Mouse (Mus musculus) MEL (cell line): ENCODE data around the gene Rnf215. TPM values are rescaled to one million over a fixed set of nuclear protein-coding genes. Genes with fewer than 3 reads are reported as not detected.

Source experiments
- DNase-seq: peaks from one replicate; pipeline ENCODE4 v3.0.0; 2011; ENCODE audit warnings: low read depth, low spot score
- H3K27ac ChIP-seq: 2 replicates; pipeline ENCODE4 v1.5.1; 2012; ENCODE audit warnings: low read depth, mild to moderate bottlenecking, control low read depth, low read length, moderate library complexity; ENCODE audit not compliant: control insufficient read depth
- H3K27me3 ChIP-seq, 2 experiments: fragments of 150-350 bp in 1 of 2; sonication (generic) in 1 of 2; 2 replicates each; pipeline ENCODE4 v1.6.1; 2012; ENCODE audit warnings: low read length in 2 of 2, mild to moderate bottlenecking in 2 of 2, improper control_type of control experiment in 1 of 2, moderate library complexity in 1 of 2; ENCODE audit not compliant: insufficient read depth in 2 of 2, control insufficient read depth in 1 of 2
- H3K36me3 ChIP-seq, 2 experiments: 2 replicates each; pipeline ENCODE4 v1.6.1; 2012 to 2014; ENCODE audit warnings: low read length in 2 of 2, improper control_type of control experiment in 1 of 2, inconsistent platforms in 1 of 2, mild to moderate bottlenecking in 1 of 2; ENCODE audit not compliant: insufficient read depth in 2 of 2, control insufficient read depth in 1 of 2
- H3K4me1 ChIP-seq, 2 experiments: fragments of 150-350 bp in 1 of 2; sonication (generic) in 1 of 2; 2 replicates each; pipeline ENCODE4 v1.6.1; 2012; ENCODE audit warnings: low read length in 2 of 2, improper control_type of control experiment in 1 of 2, mild to moderate bottlenecking in 1 of 2; ENCODE audit not compliant: insufficient read depth in 2 of 2, control insufficient read depth in 1 of 2
- H3K4me3 ChIP-seq, 2 experiments: fragments of 150-350 bp in 1 of 2; sonication (generic) in 1 of 2; 2 replicates each; pipeline ENCODE4 v1.5.1; 2012; ENCODE audit warnings: low read depth in 2 of 2, low read length in 2 of 2, mild to moderate bottlenecking in 2 of 2, moderate library complexity in 2 of 2, control low read depth in 1 of 2, improper control_type of control experiment in 1 of 2; ENCODE audit not compliant: control insufficient read depth in 1 of 2, insufficient read depth in 1 of 2
- H3K79me2 ChIP-seq: 2 replicates; pipeline ENCODE4 v1.6.1; 2012; ENCODE audit warnings: mild to moderate bottlenecking, low read length, moderate library complexity; ENCODE audit not compliant: control insufficient read depth, poor library complexity, insufficient read depth
- H3K9ac ChIP-seq: 2 replicates; pipeline ENCODE4 v1.6.1; 2012; ENCODE audit warnings: low read depth, mild to moderate bottlenecking, control low read depth, low read length, moderate library complexity; ENCODE audit not compliant: control insufficient read depth, poor library complexity, severe bottlenecking
- H3K9me3 ChIP-seq: fragments of 150-350 bp; sonication (generic); replicated peaks from 2 replicates; pipeline ENCODE4 v1.6.1; 2012; ENCODE audit warnings: mild to moderate bottlenecking, low read length, improper control_type of control experiment, moderate library complexity; ENCODE audit not compliant: insufficient read depth
- BHLHE40 ChIP-seq: IDR thresholded peaks from 2 replicates; pipeline ENCODE4 v1.6.1; 2012; ENCODE audit warnings: low read depth, mild to moderate bottlenecking, inconsistent platforms, low read length, improper control_type of control experiment, borderline replicate concordance
- E2F4 ChIP-seq: IDR thresholded peaks from 2 replicates; pipeline ENCODE4 v1.6.1; 2011; ENCODE audit warnings: low read depth, low read length, improper control_type of control experiment, borderline replicate concordance
- ELF1 ChIP-seq: IDR thresholded peaks from 2 replicates; pipeline ENCODE4 v1.6.1; 2014; ENCODE audit warnings: low read depth, mild to moderate bottlenecking, inconsistent platforms, low read length, improper control_type of control experiment, moderate library complexity
- EP300 ChIP-seq, 2 experiments: IDR thresholded peaks; 2 replicates each; pipeline ENCODE4 v1.6.1; 2011; ENCODE audit warnings: improper control_type of control experiment in 2 of 2, low read length in 2 of 2, low read depth in 1 of 2, mild to moderate bottlenecking in 1 of 2
- GATA1 ChIP-seq: IDR thresholded peaks from 2 replicates; pipeline ENCODE4 v1.6.1; 2011; ENCODE audit warnings: low read depth, low read length, improper control_type of control experiment
- HCFC1 ChIP-seq: IDR thresholded peaks from 2 replicates; pipeline ENCODE4 v1.6.1; 2012; ENCODE audit warnings: low read depth, mild to moderate bottlenecking, inconsistent platforms, low read length, improper control_type of control experiment, moderate library complexity
- JUND ChIP-seq: IDR thresholded peaks from 2 replicates; pipeline ENCODE4 v1.6.1; 2011; ENCODE audit warnings: low read depth, mild to moderate bottlenecking, improper control_type of control experiment, low read length
- KAT2A ChIP-seq: conservative IDR thresholded peaks from 2 replicates; pipeline ENCODE4 v1.6.1; 2012; ENCODE audit warnings: low read depth, low read length, improper control_type of control experiment, inconsistent platforms
- MAFK ChIP-seq: IDR thresholded peaks from 2 replicates; pipeline ENCODE4 v1.6.1; 2011; ENCODE audit warnings: low read depth, mild to moderate bottlenecking, low read length, improper control_type of control experiment, borderline replicate concordance
- MAX ChIP-seq: IDR thresholded peaks from 2 replicates; pipeline ENCODE4 v1.6.1; 2011; ENCODE audit warnings: low read length, improper control_type of control experiment
- MAZ ChIP-seq: IDR thresholded peaks from 2 replicates; pipeline ENCODE4 v1.6.1; 2012; ENCODE audit warnings: low read depth, mild to moderate bottlenecking, inconsistent platforms, low read length, improper control_type of control experiment
- MXI1 ChIP-seq: IDR thresholded peaks from 2 replicates; pipeline ENCODE4 v1.6.1; 2011; ENCODE audit warnings: mild to moderate bottlenecking, low read depth, low read length, improper control_type of control experiment
- MYB ChIP-seq: IDR thresholded peaks from 2 replicates; pipeline ENCODE4 v1.6.1; 2011; ENCODE audit warnings: mild to moderate bottlenecking, low read depth, low read length, improper control_type of control experiment
- MYC ChIP-seq: IDR thresholded peaks from 2 replicates; pipeline ENCODE4 v1.6.1; 2011; ENCODE audit warnings: low read depth, mild to moderate bottlenecking, low read length, improper control_type of control experiment, moderate library complexity
- NELFE ChIP-seq: IDR thresholded peaks from 2 replicates; pipeline ENCODE4 v1.6.1; 2011; ENCODE audit warnings: low read depth, low read length, improper control_type of control experiment
- NRF1 ChIP-seq: IDR thresholded peaks from 2 replicates; pipeline ENCODE4 v1.6.1; 2014; ENCODE audit warnings: low read depth, mild to moderate bottlenecking, inconsistent platforms, low read length, improper control_type of control experiment, moderate library complexity; ENCODE audit not compliant: poor library complexity, insufficient read depth, severe bottlenecking
- POLR2AphosphoS2 ChIP-seq: IDR thresholded peaks from 2 replicates; pipeline ENCODE4 v1.6.1; 2011; ENCODE audit warnings: low read length, improper control_type of control experiment
- RAD21 ChIP-seq: IDR thresholded peaks from 2 replicates; pipeline ENCODE4 v1.6.1; 2011; ENCODE audit warnings: mild to moderate bottlenecking, low read depth, low read length, improper control_type of control experiment
- RCOR1 ChIP-seq: IDR thresholded peaks from 2 replicates; pipeline ENCODE4 v1.6.1; 2012; ENCODE audit warnings: low read depth, mild to moderate bottlenecking, inconsistent platforms, low read length, improper control_type of control experiment
- SIN3A ChIP-seq: IDR thresholded peaks from 2 replicates; pipeline ENCODE4 v1.6.1; 2012; ENCODE audit warnings: low read length, improper control_type of control experiment, inconsistent platforms
- SMC3 ChIP-seq: IDR thresholded peaks from 2 replicates; pipeline ENCODE4 v1.6.1; 2011; ENCODE audit warnings: low read depth, low read length, improper control_type of control experiment
- TBP ChIP-seq: IDR thresholded peaks from 2 replicates; pipeline ENCODE4 v1.8.0; 2011; ENCODE audit warnings: low read depth, low read length, improper control_type of control experiment
- USF1 ChIP-seq: IDR thresholded peaks from 2 replicates; pipeline ENCODE4 v1.6.1; 2014; ENCODE audit warnings: low read depth, mild to moderate bottlenecking, inconsistent platforms, low read length, improper control_type of control experiment, moderate library complexity
- ZC3H11A ChIP-seq: IDR thresholded peaks from 2 replicates; pipeline ENCODE4 v1.6.1; 2012; ENCODE audit warnings: low read depth, mild to moderate bottlenecking, inconsistent platforms, low read length, improper control_type of control experiment
- ZKSCAN1 ChIP-seq: IDR thresholded peaks from 2 replicates; pipeline ENCODE4 v1.6.1; 2012; ENCODE audit warnings: low read depth, mild to moderate bottlenecking, inconsistent platforms, low read length, improper control_type of control experiment, moderate library complexity
- ZNF384 ChIP-seq: IDR thresholded peaks from 2 replicates; pipeline ENCODE4 v1.6.1; 2012; ENCODE audit warnings: low read depth, mild to moderate bottlenecking, inconsistent platforms, low read length, improper control_type of control experiment
- polyA plus RNA-seq, 2 experiments: library from polyadenylated mRNA; stranded (reverse) in 1 of 2; unstranded in 1 of 2; fragments of >175 nt in 1 of 2; fragments of >200 nt in 1 of 2; gene quantifications; 2 replicates each; pipeline versions ENCODE4 v1.2.1 to v1.2.4; 2012; ENCODE audit warnings: low replicate concordance in 2 of 2, low read depth in 1 of 2; ENCODE audit not compliant: insufficient read length in 2 of 2, insufficient read depth in 1 of 2, missing spikeins in 1 of 2
- total RNA-seq: library from RNA; depleted of rRNA; stranded (reverse); fragments of 300-350 nt; gene quantifications from 2 replicates; pipeline ENCODE4 v1.2.3, GENCODE M21; 2012

The Rnf215 gene
- total and polyA plus RNA-seq, 3 experiments, result 11.3 to 13.2 TPM; not detected in 1

GRCm38 (mm10) chr11:4112861-4113260 lies 22.1 kb upstream of the Rnf215 start:
- Histone ChIP-seq H3K27me3 (no peaks in the 10 kb centered on the region), H3K4me1 (peaks cover 29 to 44% of the 10 kb centered on the region in 2 experiments), H3K9ac (no peak overlapping the region), H3K9me3 (no peaks in the 10 kb centered on the region), H3K36me3 (peaks cover 3 to 33% of the 10 kb centered on the region in 2 experiments; a peak in 3 of 4 replicates), H3K79me2 (no peaks in the 10 kb centered on the region), H3K4me3 (no peak overlapping the region), H3K27ac (no peak overlapping the region)
- no peak for TF ChIP-seq MAX
- no peak for TF ChIP-seq RCOR1
- TF ChIP-seq POLR2AphosphoS2, result no peak
- DNase-seq, result no peak

GRCm38 (mm10) chr11:4113496-4113895 lies 21.5 kb upstream of the Rnf215 start:
- no peak overlapping the region for H3K27ac ChIP-seq
- no peak for DNase-seq
- no peaks in the 10 kb centered on the region for H3K27me3 ChIP-seq
- no peaks in the 10 kb centered on the region for H3K79me2 ChIP-seq
- no peak for TF ChIP-seq GATA1
- TF ChIP-seq TBP, result peak; percentile 65
- 0 out of 2 replicates have a peak, but pooled peaks have one; percentile 11 for TF ChIP-seq MAX
- no peak for TF ChIP-seq SMC3
- H3K9ac ChIP-seq, result no peak overlapping the region
- no peaks in the 10 kb centered on the region for H3K9me3 ChIP-seq
- H3K4me3 ChIP-seq, result no peak overlapping the region
- peaks cover 33 to 45% of the 10 kb centered on the region in 2 experiments for H3K4me1 ChIP-seq
- H3K36me3 ChIP-seq, result peaks cover 3 to 33% of the 10 kb centered on the region in 2 experiments; a peak in 3 of 4 replicates

GRCm38 (mm10) chr11:4113970-4114369 lies 21.0 kb upstream of the Rnf215 start:
- Histone ChIP-seq H3K27ac (peak overlapping the region; percentile 56), H3K36me3 (peaks cover 3 to 33% of the 10 kb centered on the region in 2 experiments; a peak in 3 of 4 replicates), H3K79me2 (no peaks in the 10 kb centered on the region), H3K4me3 (0 out of 4 replicates have a peak overlapping the region, but pooled peaks have one; percentile 4 to 6), H3K27me3 (no peaks in the 10 kb centered on the region), H3K4me1 (peaks cover 33 to 47% of the 10 kb centered on the region in 2 experiments), H3K9ac (peak overlapping the region; percentile 32; the same call in 1 of the 2 replicates), H3K9me3 (no peaks in the 10 kb centered on the region)
- peak; percentile 58 for DNase-seq
- TF ChIP-seq MYC (0 out of 2 replicates have a peak, but pooled peaks have one; percentile 28), ZKSCAN1 (no peak), E2F4 (no peak), GATA1 (peak; percentile 85), SIN3A (peak; percentile 62), MAZ (no peak), ZC3H11A (no peak), EP300 (IDR thresholded peaks at IDR 0.05; ENCODE audit: low read depth in 1 of 2, low read length in 2 of 2) (peak; percentile 73 to 81), MAX (0 out of 2 replicates have a peak, but pooled peaks have one; percentile 39), HCFC1 (0 out of 2 replicates have a peak, but pooled peaks have one; percentile 20), MAFK (0 out of 2 replicates have a peak, but pooled peaks have one; percentile 13), JUND (0 out of 2 replicates have a peak, but pooled peaks have one; percentile 14), BHLHE40 (no peak), ZNF384 (peak; percentile 84), USF1 (no peak), RCOR1 (peak; percentile 61; the same call in 1 of the 2 replicates), ELF1 (no peak), RAD21 (no peak), MYB (peak; percentile 48; the same call in 1 of the 2 replicates), MXI1 (no peak), NRF1 (no peak), NELFE (no peak), KAT2A (no peak)
